Mouse (Mus musculus): ENCODE measurements around the gene Krt79. TPM values are rescaled to one million over a fixed set of nuclear protein-coding genes. Genes with fewer than 3 reads are reported as not detected.
A peak's percentile ranks its signal among the peaks of the same experiment; 100 is the strongest.

Krt79 gene
- total and polyA plus RNA-seq, 2 experiments from 2014 or later, result 0.28 to 2.3 TPM

DNA sequence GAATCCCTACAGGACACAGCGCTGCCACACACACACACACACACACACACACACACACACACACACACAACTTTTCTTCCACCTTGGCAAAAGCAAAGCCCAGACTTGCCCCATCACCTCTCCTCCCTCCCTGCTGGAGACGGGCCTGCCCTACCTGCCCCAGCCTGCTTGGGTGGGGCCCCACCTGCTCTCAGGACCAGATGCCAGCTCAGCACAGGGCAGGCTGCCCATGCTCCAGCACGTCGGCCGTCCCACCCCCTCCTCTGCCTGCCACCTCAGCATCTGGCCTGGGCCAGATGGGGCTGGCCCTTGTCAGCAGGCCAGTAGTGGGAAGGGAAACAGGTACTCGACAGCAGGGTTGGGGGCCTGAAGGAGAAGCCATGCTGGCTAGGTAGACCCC, 40.7 kb upstream of the Krt79 start:
- WGBS, result 65% methylated on average over 6 of the region's 6 CpGs
- no peak for ATAC-seq (ENCODE audit: low FRiP score)
- Histone ChIP-seq H3K4me2 (ENCODE audit: low read depth, low read length, poor library complexity, severe bottlenecking) (no peak overlapping the region), H3K4me3 (ENCODE audit: low read depth, low read length) (no peak overlapping the region), H3K27me3 (ENCODE audit: insufficient read depth, low read length) (no peaks in the 10 kb centered on the region), H3K9ac (replicated peaks; ENCODE audit: low read length, poor library complexity, severe bottlenecking) (no peak overlapping the region), H3K27ac (ENCODE audit: low read depth, low read length) (no peak overlapping the region), H3K9me3 (ENCODE audit: low read length) (no peaks in the 10 kb centered on the region), H3K4me1 (ENCODE audit: insufficient read depth, low read length) (peaks cover 9% of the 10 kb centered on the region; the same call in 1 of the 2 replicates), H3K36me3 (ENCODE audit: insufficient read depth, low read length) (no peaks in the 10 kb centered on the region)
- DNase-seq (ENCODE audit: low spot score), result no peak
- TF ChIP-seq CTCF (IDR thresholded peaks at IDR 0.05), result no peak

GRCm38 (mm10) chr15:101977043-101977726, 37.1 kb upstream of the Krt79 start:
- no peaks in the 10 kb centered on the region for H3K36me3 ChIP-seq (ENCODE audit: insufficient read depth, low read length)
- peaks cover 9% of the 10 kb centered on the region; the same call in 1 of the 2 replicates for H3K4me1 ChIP-seq (ENCODE audit: insufficient read depth, low read length)
- peak; percentile 9 for TF ChIP-seq CTCF (IDR thresholded peaks at IDR 0.05)
- H3K4me3 ChIP-seq (ENCODE audit: low read depth, low read length), result peak overlapping the region; percentile 39
- H3K9ac ChIP-seq (replicated peaks; ENCODE audit: low read length, poor library complexity, severe bottlenecking), result peak overlapping the region; percentile 46; the same call in 1 of the 2 replicates
- no peaks in the 10 kb centered on the region for H3K27me3 ChIP-seq (ENCODE audit: insufficient read depth, low read length)
- H3K4me2 ChIP-seq (ENCODE audit: low read depth, low read length, poor library complexity, severe bottlenecking), result peak overlapping the region; percentile 92
- H3K27ac ChIP-seq (ENCODE audit: low read depth, low read length), result no peak overlapping the region
- 4% methylated on average over 32 of the region's 39 CpGs for WGBS
- H3K9me3 ChIP-seq (ENCODE audit: low read length), result no peaks in the 10 kb centered on the region
- DNase-seq (ENCODE audit: low spot score) (peak; percentile 67), ATAC-seq (ENCODE audit: low FRiP score) (peak; percentile 77)

DNA sequence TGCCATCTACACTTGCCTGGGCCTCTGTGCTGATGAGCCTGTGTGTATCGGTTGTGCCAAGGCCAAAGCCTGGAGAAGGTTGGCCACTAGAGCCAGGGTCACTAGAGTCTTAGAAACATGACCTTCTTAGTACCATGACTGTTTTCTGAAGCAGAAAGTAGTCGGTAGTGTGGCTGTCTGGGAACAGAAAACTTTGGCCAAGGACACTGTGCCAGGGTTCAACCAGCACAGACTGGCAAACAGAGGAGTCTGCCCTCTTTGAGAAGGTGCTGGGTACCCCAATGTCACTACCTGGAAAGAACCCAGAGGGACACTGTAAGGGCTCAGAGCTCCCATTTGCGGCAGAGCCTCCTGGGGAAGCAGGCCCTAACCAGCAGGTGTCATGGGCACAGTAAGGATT, 36.5 kb upstream of the Krt79 start:
- H3K27me3 ChIP-seq (ENCODE audit: insufficient read depth, low read length), result no peaks in the 10 kb centered on the region
- H3K4me3 ChIP-seq (ENCODE audit: low read depth, low read length), result no peak overlapping the region
- ATAC-seq (ENCODE audit: low FRiP score) (no peak), DNase-seq (ENCODE audit: low spot score) (no peak)
- peaks cover 9% of the 10 kb centered on the region; the same call in 1 of the 2 replicates for H3K4me1 ChIP-seq (ENCODE audit: insufficient read depth, low read length)
- H3K36me3 ChIP-seq (ENCODE audit: insufficient read depth, low read length), result no peaks in the 10 kb centered on the region
- H3K9ac ChIP-seq (replicated peaks; ENCODE audit: low read length, poor library complexity, severe bottlenecking), result peak overlapping the region; percentile 46; the same call in 1 of the 2 replicates
- H3K9me3 ChIP-seq (ENCODE audit: low read length), result no peaks in the 10 kb centered on the region
- whole genome bisulfite sequencing, result 56% methylated on average over 3 of the region's 3 CpGs
- peak overlapping the region; percentile 92 for H3K4me2 ChIP-seq (ENCODE audit: low read depth, low read length, poor library complexity, severe bottlenecking)
- no peak for TF ChIP-seq CTCF (IDR thresholded peaks at IDR 0.05)
- no peak overlapping the region for H3K27ac ChIP-seq (ENCODE audit: low read depth, low read length)

DNA sequence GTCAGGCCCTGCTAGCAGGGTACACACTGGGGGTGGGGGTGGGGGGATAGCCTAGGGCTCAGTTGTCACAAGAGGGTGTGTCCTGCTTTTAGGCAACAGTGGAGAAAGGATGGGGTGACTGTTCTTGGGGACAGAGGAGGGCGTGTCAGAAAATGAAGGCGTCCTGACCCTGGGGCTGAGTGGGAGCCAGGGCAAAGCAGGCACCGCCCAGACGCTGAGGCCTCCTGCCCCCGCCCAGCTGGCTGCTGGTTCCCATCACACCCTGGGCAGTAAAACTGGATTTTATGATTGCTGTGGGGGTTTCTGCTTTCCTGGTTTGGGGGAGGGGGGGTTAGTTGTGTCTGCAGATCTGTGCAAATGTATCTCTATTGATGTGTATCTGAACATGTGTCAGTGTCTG, 35.9 kb upstream of the Krt79 start:
- DNase-seq (ENCODE audit: low spot score) (no peak), ATAC-seq (ENCODE audit: low FRiP score) (no peak)
- Histone ChIP-seq H3K27me3 (ENCODE audit: insufficient read depth, low read length) (no peaks in the 10 kb centered on the region), H3K4me3 (ENCODE audit: low read depth, low read length) (no peak overlapping the region), H3K9me3 (ENCODE audit: low read length) (no peaks in the 10 kb centered on the region), H3K27ac (ENCODE audit: low read depth, low read length) (no peak overlapping the region), H3K4me1 (ENCODE audit: insufficient read depth, low read length) (peaks cover 9% of the 10 kb centered on the region; the same call in 1 of the 2 replicates), H3K4me2 (ENCODE audit: low read depth, low read length, poor library complexity, severe bottlenecking) (no peak overlapping the region), H3K36me3 (ENCODE audit: insufficient read depth, low read length) (no peaks in the 10 kb centered on the region), H3K9ac (replicated peaks; ENCODE audit: low read length, poor library complexity, severe bottlenecking) (no peak overlapping the region)
- TF ChIP-seq CTCF (IDR thresholded peaks at IDR 0.05), result no peak
- WGBS, result 81% methylated on average over 5 of the region's 5 CpGs

DNA sequence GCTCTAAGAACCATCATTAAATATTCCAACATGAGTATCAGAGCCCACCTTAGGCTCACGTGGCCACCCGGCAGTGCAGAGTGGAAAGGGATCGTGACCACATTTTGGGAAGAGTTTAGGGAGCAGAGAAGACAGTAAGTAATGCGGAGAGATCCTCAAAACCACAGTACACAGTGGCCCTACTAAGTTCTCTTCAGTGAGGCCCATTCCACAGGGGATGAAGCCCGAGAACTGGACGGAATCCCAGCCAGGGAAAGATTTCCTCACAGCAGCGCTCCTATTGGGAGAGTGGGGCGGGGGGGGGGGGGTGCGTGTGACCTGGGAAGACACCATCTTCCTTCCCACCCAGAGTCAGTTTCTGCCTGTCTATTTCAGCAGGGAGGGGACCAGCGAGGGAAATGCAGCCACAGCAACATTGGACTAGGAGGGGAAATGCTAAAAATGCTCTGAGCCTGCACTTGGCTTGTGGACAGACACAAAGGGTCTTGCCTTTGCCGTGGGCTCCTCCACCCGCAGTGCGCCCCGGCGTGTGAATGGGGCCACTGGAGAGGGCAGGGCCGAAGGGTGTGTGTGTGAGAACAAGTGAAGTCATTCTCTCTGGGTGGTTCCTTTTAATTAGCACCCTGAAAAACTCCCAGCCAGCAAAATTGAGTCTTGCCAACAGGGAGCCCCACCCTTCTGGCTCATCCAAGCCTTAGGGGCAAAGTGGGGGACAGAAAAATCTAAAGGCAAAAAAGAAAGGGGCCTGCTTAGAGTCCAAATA, 34.1 kb upstream of the Krt79 start:
- H3K9ac ChIP-seq (replicated peaks; ENCODE audit: low read length, poor library complexity, severe bottlenecking), result no peak overlapping the region
- WGBS, result 61% methylated on average over 16 of the region's 16 CpGs
- no peaks in the 10 kb centered on the region for H3K27me3 ChIP-seq (ENCODE audit: insufficient read depth, low read length)
- H3K9me3 ChIP-seq (ENCODE audit: low read length), result no peaks in the 10 kb centered on the region
- TF ChIP-seq CTCF (IDR thresholded peaks at IDR 0.05), result no peak
- no peak overlapping the region for H3K27ac ChIP-seq (ENCODE audit: low read depth, low read length)
- H3K4me3 ChIP-seq (ENCODE audit: low read depth, low read length), result no peak overlapping the region
- no peak overlapping the region for H3K4me2 ChIP-seq (ENCODE audit: low read depth, low read length, poor library complexity, severe bottlenecking)
- peaks cover 9% of the 10 kb centered on the region; the same call in 1 of the 2 replicates for H3K4me1 ChIP-seq (ENCODE audit: insufficient read depth, low read length)
- ATAC-seq (ENCODE audit: low FRiP score), result no peak
- H3K36me3 ChIP-seq (ENCODE audit: insufficient read depth, low read length), result no peaks in the 10 kb centered on the region
- DNase-seq (ENCODE audit: low spot score), result no peak

Measured in midbrain, postnatal 0 days (tissue).